Mouse (Mus musculus): ENCODE measurements around the gene Ppm1j.
"Not testable (repeated sequence)": the region's sequence is repeated elsewhere in the genome, so short reads cannot be mapped to it uniquely, and the experiment has no call there.

Gene Ppm1j

DNA sequence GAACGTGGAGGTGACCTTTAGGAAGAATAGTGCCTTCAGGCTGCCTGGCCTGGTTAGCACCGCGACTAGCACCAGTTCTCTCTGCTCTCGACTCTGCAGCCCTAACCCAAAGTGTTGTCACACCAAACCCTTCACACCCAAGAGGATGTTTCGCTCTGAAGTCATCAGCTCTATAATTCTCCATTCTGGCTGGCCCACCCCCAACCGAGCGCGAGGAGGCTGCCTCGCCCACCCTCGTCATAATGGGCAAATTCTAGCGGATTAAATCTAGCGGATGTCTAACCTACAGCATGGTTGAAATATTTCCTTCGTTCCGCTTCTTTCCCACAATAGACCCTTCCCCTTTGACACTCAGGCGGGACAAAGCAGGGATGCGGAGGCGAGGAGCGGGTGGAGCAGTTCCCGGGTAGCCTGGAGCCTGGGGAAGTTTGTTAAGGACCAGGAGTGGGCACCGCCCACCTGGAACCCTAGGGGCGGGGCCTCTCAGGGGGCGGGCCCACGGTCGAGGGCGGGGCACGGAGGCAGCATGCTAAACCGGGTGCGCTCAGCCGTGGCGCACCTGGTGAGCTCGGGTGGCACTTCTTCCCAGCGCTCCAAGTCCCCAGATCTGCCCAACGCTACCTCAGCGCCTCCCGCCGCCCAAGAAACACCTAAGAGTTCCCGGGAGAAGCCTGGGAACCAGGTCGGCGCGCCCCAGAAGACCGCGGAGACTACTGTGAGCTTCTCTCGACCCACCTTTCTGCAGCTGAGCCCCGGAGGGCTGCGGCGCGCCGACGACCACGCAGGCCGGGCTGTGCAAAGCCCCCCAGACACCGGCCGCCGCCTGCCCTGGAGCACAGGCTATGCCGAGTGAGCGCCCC is at the start of gene Ppm1j:
Gene Ppm1j (plus strand): TSS at position 496 of the 860 bp plus-strand sequence.
- DNase-seq, result peak; percentile 58

GRCm38 (mm10) chr3:104732907-104733306 is 47.9 kb upstream of the Ppm1j start:
- DNase-seq, result no peak

DNA sequence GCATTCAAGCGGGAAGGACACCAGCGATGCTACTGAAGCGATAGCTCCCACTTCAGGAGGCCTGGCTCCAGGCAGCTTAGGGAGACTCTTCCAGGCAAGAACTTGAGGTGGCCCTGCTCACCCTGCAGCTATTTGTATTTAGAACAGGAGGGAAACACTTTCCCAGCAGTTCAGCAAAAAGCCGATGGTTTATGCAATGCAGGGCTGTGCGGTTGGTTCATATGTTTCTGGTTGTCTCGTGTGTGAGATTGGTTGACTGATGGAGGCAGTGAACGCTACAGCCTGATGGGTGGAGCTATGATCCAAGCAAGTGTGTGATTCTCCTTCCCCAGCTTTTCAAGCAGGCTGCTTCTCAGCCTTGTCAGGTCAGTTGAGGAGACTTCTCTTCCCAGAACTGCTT is 46.2 kb upstream of the Ppm1j start:
- no peak for DNase-seq

- no peak for DNase-seq
Measured at GRCm38 (mm10) chr3:104741954-104742353, 38.9 kb upstream of the Ppm1j start.

- DNase-seq, result no peak
Measured at GRCm38 (mm10) chr3:104743161-104743560, 37.7 kb upstream of the Ppm1j start.

GRCm38 (mm10) chr3:104743864-104744263 is 37.0 kb upstream of the Ppm1j start:
- no peak for DNase-seq

DNA sequence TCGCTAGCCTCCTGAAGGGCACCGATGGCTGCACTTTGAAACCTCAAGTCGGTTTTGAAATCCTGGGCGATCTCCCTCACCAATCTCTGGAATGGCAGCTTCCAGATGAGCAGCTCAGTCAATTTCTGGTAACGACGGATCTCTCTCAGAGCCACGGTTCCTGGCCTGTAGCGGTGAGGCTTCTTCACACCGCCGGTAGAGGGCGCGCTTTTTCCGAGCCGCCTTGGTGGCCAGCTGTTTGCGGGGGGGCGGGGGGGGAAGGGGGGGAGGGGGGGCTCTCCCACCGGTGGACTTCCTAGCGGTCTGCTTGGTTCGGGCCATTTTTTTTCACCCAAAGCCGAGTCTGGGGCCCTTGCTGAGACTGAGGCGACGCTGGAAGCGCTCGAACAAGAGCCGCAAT is 28.0 kb upstream of the Ppm1j start:
- DNase-seq, result peak; percentile 22

- DNase-seq, result peak; percentile 65
Measured at GRCm38 (mm10) chr3:104758406-104758805, 22.4 kb upstream of the Ppm1j start.

DNA sequence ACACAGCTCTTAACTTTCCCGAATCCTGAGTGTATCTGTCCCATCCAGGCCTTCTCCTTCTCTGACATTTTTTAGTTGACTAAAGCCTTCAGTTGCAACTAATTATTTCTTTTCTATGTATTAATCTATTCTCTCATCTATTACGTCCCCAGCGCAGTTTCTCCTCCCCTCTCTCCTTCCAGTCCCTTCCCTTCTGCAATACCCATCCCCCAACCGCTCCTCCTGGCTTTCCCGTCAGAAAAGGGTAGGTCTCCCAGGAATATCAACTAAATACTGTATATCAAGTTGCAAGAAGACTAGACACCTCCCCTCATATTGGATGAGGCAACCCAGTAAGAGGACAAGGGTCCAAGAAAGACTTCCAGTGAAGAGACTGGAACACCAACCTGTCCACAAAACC is 22.0 kb upstream of the Ppm1j start:
- DNase-seq, result no peak

DNA sequence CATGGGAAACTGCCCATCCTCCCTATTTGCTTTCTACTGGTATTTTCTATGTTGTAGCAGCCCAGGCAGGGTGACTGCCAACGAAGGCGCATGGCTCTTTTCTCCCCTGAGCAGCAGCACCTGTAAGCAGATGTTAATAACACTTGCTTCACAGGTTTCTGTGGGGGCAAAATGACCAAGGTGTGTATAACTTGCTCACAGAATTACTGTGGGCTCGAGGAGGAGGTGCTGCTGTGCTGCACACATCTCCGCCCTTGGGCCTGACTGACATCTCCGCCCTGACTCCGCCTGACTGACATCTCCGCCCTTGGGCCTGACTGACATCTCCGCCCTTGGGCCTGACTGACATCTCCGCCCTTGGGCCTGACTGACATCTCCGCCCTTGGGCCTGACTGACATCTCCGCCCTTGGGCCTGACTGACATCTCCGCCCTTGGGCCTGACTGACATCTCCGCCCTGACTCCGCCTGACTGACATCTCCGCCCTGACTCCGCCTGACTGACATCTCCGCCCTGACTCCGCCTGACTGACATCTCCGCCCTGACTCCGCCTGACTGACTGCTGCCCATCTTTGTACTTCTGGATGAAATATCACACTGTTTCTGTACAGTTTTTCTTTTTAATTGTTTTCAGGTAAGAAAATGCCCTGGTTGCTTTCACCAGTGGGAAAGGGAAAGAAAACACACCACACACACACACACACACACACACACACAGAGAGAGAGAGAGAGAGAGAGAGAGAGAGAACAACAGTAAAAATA is 18.6 kb upstream of the Ppm1j start:
- DNase-seq, result not testable (repeated sequence)

DNA sequence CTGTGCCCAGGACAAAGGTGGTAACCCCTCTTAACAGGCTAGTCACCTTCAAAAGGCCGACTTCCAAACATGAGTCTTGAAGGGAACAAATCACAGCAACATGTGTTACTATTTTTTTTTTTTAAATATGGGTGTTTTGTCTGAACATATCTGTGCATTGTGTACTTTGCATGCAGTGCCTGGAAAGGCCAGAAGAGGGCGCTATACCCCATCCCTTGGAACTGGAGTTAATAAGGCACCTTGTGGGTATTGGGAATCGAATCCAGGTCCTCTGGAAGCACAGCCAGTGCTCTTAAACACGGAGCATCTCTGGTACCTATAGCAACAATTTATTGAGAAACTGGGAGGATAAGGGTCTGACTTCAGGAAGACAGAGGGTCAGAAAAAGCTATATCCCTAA is 15.8 kb upstream of the Ppm1j start:
- no peak for DNase-seq

DNA sequence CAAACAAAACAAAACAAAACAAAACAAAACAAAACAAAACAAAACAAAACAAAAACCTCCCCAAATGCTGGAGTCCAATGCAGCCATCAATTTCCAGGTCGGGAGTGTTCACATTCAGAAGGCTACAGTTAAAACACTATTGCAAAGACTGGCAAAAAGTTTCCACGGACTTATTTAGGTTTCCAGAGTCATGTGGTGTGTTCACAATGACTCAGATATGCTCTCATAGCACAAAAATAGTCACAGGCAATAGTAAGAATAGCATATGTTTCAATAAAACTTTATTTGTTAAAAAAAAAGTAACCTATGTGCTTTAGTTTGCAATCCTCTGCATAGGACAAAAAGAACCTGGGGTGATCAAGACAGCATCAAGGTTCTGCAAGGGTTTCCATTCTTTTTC is 13.7 kb upstream of the Ppm1j start:
- DNase-seq, result no peak

DNA sequence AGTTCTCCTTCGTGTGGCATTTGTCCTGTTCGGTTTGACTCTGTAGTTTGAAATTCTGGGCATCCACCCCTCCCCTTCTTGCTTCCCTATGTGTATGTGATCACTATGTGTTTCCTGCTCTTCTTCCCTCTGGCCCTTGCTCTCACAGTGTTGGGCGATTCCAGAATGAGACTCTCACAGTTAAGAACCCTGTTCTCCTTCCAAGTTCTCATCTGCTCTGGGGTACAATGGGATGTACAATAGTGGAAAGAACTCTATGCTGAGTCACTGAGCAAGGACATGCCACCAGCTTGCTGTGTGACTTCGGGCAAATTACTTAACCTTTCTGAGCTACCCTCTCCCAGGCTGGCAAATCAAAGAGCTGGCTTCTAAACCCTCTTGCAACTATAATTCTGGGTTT is 13.1 kb upstream of the Ppm1j start:
- no peak for DNase-seq

- no peak for DNase-seq
Measured at GRCm38 (mm10) chr3:104769135-104769534, 11.7 kb upstream of the Ppm1j start.

DNA sequence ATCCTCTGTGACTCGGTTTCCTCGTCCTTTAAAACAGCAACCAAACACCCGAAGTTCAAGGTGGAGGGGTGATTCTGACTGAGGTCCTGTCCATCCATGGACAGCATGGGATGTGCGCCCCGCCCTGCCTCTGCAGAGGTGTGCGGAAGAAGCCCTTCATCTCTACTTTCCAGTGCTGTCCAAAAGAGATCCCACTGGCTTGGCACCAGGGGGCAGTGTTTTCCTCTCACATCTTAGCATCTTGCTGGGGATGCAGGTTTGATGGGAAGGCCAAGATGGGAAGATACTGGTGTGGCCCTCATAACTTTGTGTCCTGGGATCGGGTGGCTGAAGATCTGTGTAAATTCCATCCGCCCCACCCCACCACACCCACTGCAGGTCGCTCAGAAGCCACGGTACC is 10.8 kb upstream of the Ppm1j start:
- peak; percentile 43 for DNase-seq

DNA sequence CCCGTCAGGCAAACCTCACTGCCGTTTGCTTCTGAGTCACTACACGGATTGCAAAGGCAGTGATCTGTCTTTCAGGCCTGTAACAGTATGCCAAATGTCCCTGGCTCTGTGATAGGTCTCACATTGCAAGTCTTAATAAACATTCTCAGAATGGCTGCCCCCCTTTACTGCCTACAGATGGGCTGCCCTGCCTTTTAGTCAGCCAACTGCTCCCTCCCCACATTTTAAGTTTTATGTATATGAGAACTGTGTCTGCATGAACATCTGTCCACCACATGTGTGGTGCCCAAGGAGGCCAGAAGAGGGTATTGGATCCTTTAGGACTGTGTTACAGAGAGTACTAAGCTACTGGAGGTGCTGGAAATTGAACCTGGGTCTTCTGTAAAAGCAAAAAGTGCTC is 9.9 kb upstream of the Ppm1j start:
- no peak for DNase-seq

GRCm38 (mm10) chr3:104771460-104771859 is 9.4 kb upstream of the Ppm1j start:
- peak; percentile 34 for DNase-seq

DNA sequence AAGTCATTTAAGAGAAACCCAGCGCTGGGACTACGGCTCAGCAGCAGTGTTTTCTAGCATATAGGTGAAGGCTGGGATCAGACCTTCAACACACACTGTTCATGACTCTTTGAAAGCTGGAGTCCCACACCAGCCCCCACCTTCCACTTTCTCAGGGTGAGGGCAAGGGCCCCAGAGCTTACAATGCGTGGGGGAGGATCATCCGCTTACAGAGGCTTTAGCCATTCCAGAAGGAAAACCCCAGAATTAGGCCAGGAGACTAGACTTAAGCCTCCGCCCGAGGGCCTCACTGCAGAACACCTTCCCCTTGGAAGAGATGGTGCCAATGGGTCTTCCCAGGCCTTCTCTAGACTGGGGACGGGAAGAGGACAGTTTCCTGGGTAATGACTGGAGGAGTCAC is 7.6 kb upstream of the Ppm1j start:
- no peak for DNase-seq

DNA sequence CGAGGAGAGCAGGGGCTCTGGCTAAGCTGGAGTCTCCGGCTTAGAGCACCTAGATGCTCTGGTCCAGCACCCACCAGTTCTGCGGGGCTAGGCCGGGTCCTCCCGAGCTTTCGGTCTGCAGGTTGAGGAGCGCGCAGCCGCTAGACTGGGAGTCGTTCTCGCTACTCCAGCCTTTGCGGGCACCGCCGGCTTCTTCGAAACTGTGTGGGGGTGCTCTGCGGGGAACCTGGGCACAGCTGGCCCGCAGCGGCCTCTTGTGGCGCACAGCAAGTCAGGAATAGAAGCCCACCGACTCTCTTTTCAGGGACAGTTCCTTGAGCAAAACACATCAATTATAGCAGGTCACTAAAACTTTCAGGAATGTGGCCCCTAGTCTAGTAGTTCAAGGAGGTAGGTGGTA is 3.5 kb upstream of the Ppm1j start:
- peak; percentile 49 for DNase-seq

- peak; percentile 74 for DNase-seq
Measured at GRCm38 (mm10) chr3:104779949-104780348, 907 bp upstream of the Ppm1j start.

DNA sequence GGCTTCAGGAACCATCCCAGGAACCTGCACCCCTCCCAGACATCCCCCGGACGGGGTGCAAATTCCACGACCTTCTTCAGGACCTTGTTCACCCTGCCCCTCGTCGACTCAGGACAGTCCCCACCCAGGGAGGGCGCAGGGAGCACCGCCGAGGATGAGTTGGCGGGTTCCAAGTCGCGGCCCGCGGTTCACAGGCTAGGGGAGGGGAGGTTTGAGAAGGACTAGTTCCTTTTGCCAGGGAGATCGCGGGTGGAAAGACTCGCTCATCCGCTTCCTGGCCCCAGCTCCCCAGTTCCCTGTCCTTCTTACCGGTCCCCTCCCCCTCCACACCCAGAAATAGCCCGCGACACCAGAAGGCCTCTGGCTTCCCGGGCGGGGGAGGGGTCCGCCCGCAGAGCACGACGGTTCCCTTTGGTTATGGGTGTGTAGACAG is 631 bp downstream of the Ppm1j start, which contains the start of gene Fam19a3:
Gene Fam19a3 (minus strand): TSS at position 370 of the 433 bp plus-strand sequence.
- peak; percentile 41 for DNase-seq

DNA sequence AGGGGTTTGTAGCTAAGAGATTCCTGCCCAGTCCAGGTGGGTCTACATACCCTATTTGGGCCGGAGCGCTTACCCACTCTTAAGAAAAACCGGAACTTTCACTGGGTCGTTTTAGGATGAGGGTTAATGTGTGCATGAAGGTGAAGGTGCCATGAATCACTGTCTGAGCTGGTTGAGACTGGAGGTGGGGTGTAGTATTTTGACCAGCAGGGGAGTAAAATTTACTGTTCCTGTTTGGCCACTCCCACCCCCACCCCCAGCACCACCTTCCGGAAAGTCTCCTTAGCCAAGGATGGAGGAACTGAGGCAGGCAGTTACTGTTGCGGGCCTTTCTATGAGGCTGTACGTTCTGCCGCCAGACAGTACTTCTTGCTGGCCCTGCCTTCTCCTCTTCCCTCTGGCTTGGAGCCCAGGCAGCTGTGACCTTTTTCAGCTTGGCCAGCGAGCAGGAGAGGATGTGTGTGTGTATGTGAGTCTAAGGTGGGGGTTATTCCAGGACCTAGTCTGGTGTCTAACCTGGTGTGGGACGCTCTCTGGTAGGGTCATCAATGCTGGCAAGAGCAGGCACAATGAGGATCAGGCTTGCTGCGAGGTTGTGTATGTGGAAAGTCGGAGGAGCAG is 1.3 kb downstream of the Ppm1j start:
- DNase-seq, result no peak

- DNase-seq, result no peak
Measured at GRCm38 (mm10) chr3:104783971-104784500, 3.2 kb downstream of the Ppm1j start.

Measured in thymus, postnatal 25 days (tissue).